Mouse (Mus musculus): Measurements from ENCODE around the gene Rln1.

GRCm38 (mm10) chr19:29312661-29313060, 21.8 kb downstream of the Rln1 start:
- TF ChIP-seq CTCF (IDR thresholded peaks at IDR 0.05; ENCODE audit: low read depth): no peak
- no peak for TF ChIP-seq EP300 (IDR thresholded peaks at IDR 0.05; ENCODE audit: low read depth)

Measured in liver, postnatal 0 days (tissue).